Mouse (Mus musculus) ES-Bruce4 (cell line): Measurements from ENCODE around the gene Extl2.

ENCODE experiments used
- CTCF ChIP-seq: IDR thresholded peaks from one replicate; pipeline ENCODE4 v1.8.1; 2011; ENCODE audit warnings: low read depth, low read length
- EP300 ChIP-seq: IDR thresholded peaks from 2 replicates; pipeline ENCODE4 v1.6.1; 2011; ENCODE audit warnings: low read depth, low read length; ENCODE audit not compliant: insufficient read depth
- POLR2A ChIP-seq: IDR thresholded peaks from one replicate; pipeline ENCODE4 v1.8.1; 2011; ENCODE audit warnings: low read length; ENCODE audit not compliant: insufficient read depth

DNA sequence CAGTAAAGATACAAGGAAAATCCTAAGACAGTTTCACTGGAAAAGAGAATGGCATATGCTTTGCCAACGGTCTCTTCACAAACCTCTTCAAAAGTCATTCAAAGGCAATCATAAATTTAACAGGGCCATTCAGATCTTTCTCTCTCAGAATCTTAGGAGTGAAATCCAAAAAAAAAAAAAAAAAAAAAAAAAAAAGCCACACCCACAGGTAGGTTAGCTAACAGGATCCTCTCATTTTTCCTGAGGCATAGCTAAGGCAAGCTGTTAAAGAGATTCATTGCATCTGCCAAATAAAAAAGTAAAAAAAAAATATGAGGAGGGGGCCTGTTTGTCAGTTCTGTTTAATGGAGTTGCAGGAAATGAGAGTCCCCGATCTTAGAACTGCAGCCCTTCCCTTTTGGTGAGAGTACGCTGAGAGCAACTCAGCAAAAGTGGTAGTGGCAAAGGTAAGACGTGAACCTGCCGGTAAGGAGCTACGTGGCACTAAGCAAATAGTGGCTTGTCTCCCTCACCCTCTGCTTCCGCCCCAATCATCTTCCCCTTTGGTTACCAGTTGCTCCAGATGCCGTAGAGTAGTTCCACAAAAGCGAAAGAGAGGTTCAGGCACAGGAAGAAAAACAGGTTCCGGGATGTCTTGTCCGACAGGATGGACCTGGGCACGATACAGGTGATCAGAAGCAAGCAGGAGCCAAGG is 831 bp upstream of the Extl2 start:
- TF ChIP-seq POLR2A (no peak), CTCF (no peak), EP300 (no peak)
